Mouse (Mus musculus): Measurements from ENCODE around the gene Gm27021.

- TF ChIP-seq CTCF (IDR thresholded peaks at IDR 0.05; ENCODE audit: insufficient read depth, low read depth, low read length): no peak
- TF ChIP-seq POLR2A (IDR thresholded peaks at IDR 0.05; ENCODE audit: insufficient read depth, low read depth, low read length): no peak
Observed at GRCm38 (mm10) chr8:120668374-120668905, 561 bp upstream of the Gm27021 start, which contains the start of gene Emc8.

Measured in olfactory bulb, adult 2 months (tissue).